Mouse (Mus musculus) left cerebral cortex, postnatal 36 days (tissue): ENCODE data around the gene Gm26741. TPM values are rescaled to one million over a fixed set of nuclear protein-coding genes. Genes with fewer than 3 reads are reported as not detected.

ENCODE experiments used
- DNase-seq, 2 experiments: peaks; one replicate each; pipeline ENCODE4 v3.0.0; 2021 to 2022; ENCODE audit warnings: low spot score in 2 of 2, mixed read lengths in 1 of 2
- intact Hi-C: fragments of 180-260 bp; cut with DNase I; formaldehyde crosslinking; loops from one replicate; pipeline ENCODE4 v1.15.1; 2025
- total RNA-seq, 2 experiments: library from RNA; stranded (reverse); gene quantifications; 2 replicates each; pipeline ENCODE4 v1.2.3; 2021

Gene Gm26741
- total RNA-seq, 2 experiments from 2014 or later: not detected

- intact Hi-C loops: loop anchor here (2.0 to 5.0 kb wide), 3 partner anchors 168 to 593 kb away; no protein-coding TSS in a partner anchor
- peak; percentile 25 to 37 for DNase-seq
Observed at GRCm38 (mm10) chr10:52384823-52385610, 26.4 kb downstream of the Gm26741 start.

- intact Hi-C loops: loop anchor here (5.0 kb wide), 1 partner anchor 595 kb away; no protein-coding TSS in a partner anchor
Observed at GRCm38 (mm10) chr10:52387192-52387591, 28.6 kb downstream of the Gm26741 start.

GRCm38 (mm10) chr10:52388922-52389430 lies 30.4 kb downstream of the Gm26741 start, which contains the start of gene Nepn:
Nepn (plus strand) TSS chr10:52388972.
- intact Hi-C loops: loop anchor here (5.0 kb wide), 1 partner anchor 597 kb away; no protein-coding TSS in a partner anchor
- no peak for DNase-seq

More at GRCm38 (mm10) chr10:52387192-52387591, 28.6 kb downstream of the Gm26741 start:
- no peak for DNase-seq

GRCm38 (mm10) chr10:52389438-52389837 lies 30.9 kb downstream of the Gm26741 start:
- intact Hi-C loops: loop anchor here (5.0 kb wide), 1 partner anchor 597 kb away; no protein-coding TSS in a partner anchor

GRCm38 (mm10) chr10:52391208-52391607 lies 32.6 kb downstream of the Gm26741 start:
- intact Hi-C loops: no loop called here
- DNase-seq: no peak

More at GRCm38 (mm10) chr10:52389438-52389837, 30.9 kb downstream of the Gm26741 start:
- no peak for DNase-seq

- intact Hi-C loops: no loop called here
- no peak for DNase-seq
Observed at GRCm38 (mm10) chr10:52396647-52397046, 38.1 kb downstream of the Gm26741 start.

- intact Hi-C loops: no loop called here
- no peak for DNase-seq
Observed at GRCm38 (mm10) chr10:52398715-52399114, 40.1 kb downstream of the Gm26741 start.

GRCm38 (mm10) chr10:52399722-52400121 lies 41.2 kb downstream of the Gm26741 start:
- no peak for DNase-seq
- intact Hi-C loops: no loop called here

GRCm38 (mm10) chr10:52405160-52405559 lies 46.6 kb downstream of the Gm26741 start:
- no peak for DNase-seq

GRCm38 (mm10) chr10:52407526-52407925 lies 49.0 kb downstream of the Gm26741 start:
- intact Hi-C loops: no loop called here
- no peak for DNase-seq

More at GRCm38 (mm10) chr10:52405160-52405559, 46.6 kb downstream of the Gm26741 start:
- intact Hi-C loops: no loop called here

Other genes with a start within 250 kb of the Gm26741 start
- not detected for gene Ros1, start 163.5 kb upstream of the Gm26741 start, total RNA-seq
- gene Dcbld1, start 125.1 kb upstream of the Gm26741 start, total RNA-seq: 1 to 10 TPM; 5.5 to 6.3 TPM
- 10 to 100 TPM; 44.0 to 46.4 TPM for gene Gopc, start 23.4 kb downstream of the Gm26741 start, total RNA-seq
- gene Nepn, start 30.2 kb downstream of the Gm26741 start, total RNA-seq: not detected
- gene Nus1, start 58.8 kb downstream of the Gm26741 start, total RNA-seq: 10 to 100 TPM; 53.7 to 74.5 TPM